In genomic region chr6:84018906-84019550, GRCm38 (mm10) we compare ENCODE assay signal across 8 mouse cellular contexts. TPM values are rescaled to one million over a fixed set of nuclear protein-coding genes. Genes with fewer than 3 reads are reported as not detected.
A peak's percentile ranks its signal among the peaks of the same experiment; 100 is the strongest.
DNase-seq lines count a peak whose midpoint lies in the region; ATAC-seq and TF ChIP-seq lines count a peak whose summit lies in the region.

No protein-coding gene starts in this region.

- no peak for ATAC-seq in forebrain, embryonic 15.5 days (replicated peaks)
- peak; percentile 76 for ATAC-seq in limb, embryonic 12.5 days (ENCODE audit: insufficient number of reproducible peaks, insufficient read depth, low FRiP score, low TSS enrichment, low read depth)
- ATAC-seq in midbrain, embryonic 13.5 days = peak; percentile 56

- H3K4me1 ChIP-seq in spleen, adult 2 months (ENCODE audit: control insufficient read depth, insufficient read depth, insufficient read length) = no peaks in the 10 kb centered on the region
- peaks cover 9% of the 10 kb centered on the region for H3K4me1 ChIP-seq in forebrain, embryonic 15.5 days
- H3K4me1 ChIP-seq in limb, embryonic 12.5 days (replicated peaks) = peaks cover 12% of the 10 kb centered on the region
- peaks cover 9% of the 10 kb centered on the region for H3K4me1 ChIP-seq in midbrain, embryonic 13.5 days (replicated peaks)

- no peak for TF ChIP-seq POLR2A in spleen, adult 2 months (IDR thresholded peaks at IDR 0.05; ENCODE audit: low read depth, low read length)

- H3K36me3 ChIP-seq in spleen, adult 2 months (ENCODE audit: control insufficient read depth, insufficient read depth, low read length) = no peaks in the 10 kb centered on the region
- H3K36me3 ChIP-seq in forebrain, embryonic 15.5 days = no peaks in the 10 kb centered on the region
- H3K36me3 ChIP-seq in limb, embryonic 12.5 days = no peaks in the 10 kb centered on the region
- no peaks in the 10 kb centered on the region for H3K36me3 ChIP-seq in midbrain, embryonic 13.5 days

- no peaks in the 10 kb centered on the region for H3K9me3 ChIP-seq in forebrain, embryonic 15.5 days
- no peaks in the 10 kb centered on the region for H3K9me3 ChIP-seq in limb, embryonic 12.5 days
- H3K9me3 ChIP-seq in midbrain, embryonic 13.5 days = no peaks in the 10 kb centered on the region

- TF ChIP-seq CTCF in spleen, adult 2 months (IDR thresholded peaks at IDR 0.05; ENCODE audit: extremely low read depth, insufficient read depth, insufficient read length, insufficient replicate concordance) = no peak

- H3K9ac ChIP-seq in forebrain, embryonic 15.5 days (replicated peaks) = peak overlapping the region; percentile 18
- peak overlapping the region; percentile 47 for H3K9ac ChIP-seq in limb, embryonic 12.5 days (replicated peaks)
- H3K9ac ChIP-seq in midbrain, embryonic 13.5 days (replicated peaks) = peak overlapping the region; percentile 3

- H3K4me3 ChIP-seq in spleen, adult 2 months (ENCODE audit: extremely low read depth, insufficient read depth, insufficient read length) = peak overlapping the region; percentile 42; the same call in 1 of the 2 replicates
- H3K4me3 ChIP-seq in forebrain, embryonic 15.5 days = peak overlapping the region; percentile 35
- peak overlapping the region; percentile 42 for H3K4me3 ChIP-seq in limb, embryonic 12.5 days (replicated peaks)
- peak overlapping the region; percentile 29 for H3K4me3 ChIP-seq in midbrain, embryonic 13.5 days (replicated peaks)

- H3K27me3 ChIP-seq in spleen, adult 2 months (ENCODE audit: control insufficient read depth, insufficient read depth, low read length) = no peaks in the 10 kb centered on the region; the same call in 1 of the 2 replicates
- peaks cover 10% of the 10 kb centered on the region; the same call in 1 of the 2 replicates for H3K27me3 ChIP-seq in forebrain, embryonic 15.5 days
- H3K27me3 ChIP-seq in limb, embryonic 12.5 days = peaks cover 26% of the 10 kb centered on the region
- peaks cover 24% of the 10 kb centered on the region for H3K27me3 ChIP-seq in midbrain, embryonic 13.5 days

- peak overlapping the region; percentile 62 for H3K4me2 ChIP-seq in forebrain, embryonic 15.5 days (replicated peaks)
- H3K4me2 ChIP-seq in limb, embryonic 12.5 days = peak overlapping the region; percentile 81
- H3K4me2 ChIP-seq in midbrain, embryonic 13.5 days (replicated peaks) = peak overlapping the region; percentile 55

- DNase-seq in spleen, adult 2 months (ENCODE audit: low read depth in 1 of 2, low spot score in 2 of 2) = no peak
- no peak for DNase-seq in spleen, postnatal 10 days (ENCODE audit: low spot score in 2 of 2)
- peak; percentile 69 for DNase-seq in heart, postnatal 4 days
- peak; percentile 20 for DNase-seq in urinary bladder, postnatal 25 days (ENCODE audit: low spot score)
- DNase-seq in layer of hippocampus, postnatal 10 days (ENCODE audit: low spot score in 2 of 2) = no peak

- WGBS in spleen, adult 2 months = 9% methylated on average over 28 of the region's 28 CpGs
- WGBS in forebrain, embryonic 15.5 days = 4% methylated on average over 28 of the region's 28 CpGs
- WGBS in limb, embryonic 12.5 days = 4% methylated on average over 28 of the region's 28 CpGs
- WGBS in midbrain, embryonic 13.5 days = 5% methylated on average over 28 of the region's 28 CpGs

- no peak overlapping the region for H3K27ac ChIP-seq in spleen, adult 2 months (ENCODE audit: insufficient read depth, low read length)
- H3K27ac ChIP-seq in forebrain, embryonic 15.5 days (replicated peaks) = no peak overlapping the region
- no peak overlapping the region for H3K27ac ChIP-seq in limb, embryonic 12.5 days
- H3K27ac ChIP-seq in midbrain, embryonic 13.5 days = no peak overlapping the region

RNA-seq across cellular contexts. Expression of gene Dysf, which starts 10.6 kb away (rescaled TPM):
- 5.5 and 7.8 TPM in 2 replicates for polyA plus RNA-seq in spleen, adult 2 months (2012; rRNA removed)
- 1.5 and 1.7 TPM in 2 replicates for polyA plus RNA-seq in forebrain, embryonic 15.5 days (2015; fragmentation: Nextera tagmentation; extraction: Ambion mirVana)
- total RNA-seq in heart, postnatal 4 days (2021) = 100 to 1,000 TPM in 1 of 2 experiments, 10 to 100 TPM in 1; 96.4 to 109 TPM
- 13.3 and 15.9 TPM in 2 replicates for polyA plus RNA-seq in limb, embryonic 12.5 days (2016; fragmentation: Nextera tagmentation; extraction: Ambion mirVana)
- polyA plus RNA-seq in midbrain, embryonic 13.5 days (2015; fragmentation: Nextera tagmentation; extraction: Ambion mirVana) = 2.0 and 2.6 TPM in 2 replicates
- 1 to 10 TPM; 3.5 to 4.0 TPM for total RNA-seq in layer of hippocampus, postnatal 10 days (2021)

Comparison
In these comparisons a context has a peak if more than half of its experiments do, and no peak if none do; other contexts are left out.
1. DNase-seq: peak in heart, postnatal 4 days (single experiment) and urinary bladder, postnatal 25 days (single experiment); none in spleen, adult 2 months (0 of 2), spleen, postnatal 10 days (0 of 2) and layer of hippocampus, postnatal 10 days (0 of 2).
2. Peak in every context shown above with its lines, with median percentiles within 50 percentile points of each other: H3K4me3 ChIP-seq, H3K4me2 ChIP-seq and H3K9ac ChIP-seq.